Mouse (Mus musculus) heart, adult 9 months (tissue): Measurements from ENCODE around the gene Exosc3.

Experiments
- DNase-seq, 2 experiments: peaks; one replicate each; pipeline ENCODE4 v3.0.0; 2022; ENCODE audit warnings: low spot score in 2 of 2

Exosc3 gene

DNA sequence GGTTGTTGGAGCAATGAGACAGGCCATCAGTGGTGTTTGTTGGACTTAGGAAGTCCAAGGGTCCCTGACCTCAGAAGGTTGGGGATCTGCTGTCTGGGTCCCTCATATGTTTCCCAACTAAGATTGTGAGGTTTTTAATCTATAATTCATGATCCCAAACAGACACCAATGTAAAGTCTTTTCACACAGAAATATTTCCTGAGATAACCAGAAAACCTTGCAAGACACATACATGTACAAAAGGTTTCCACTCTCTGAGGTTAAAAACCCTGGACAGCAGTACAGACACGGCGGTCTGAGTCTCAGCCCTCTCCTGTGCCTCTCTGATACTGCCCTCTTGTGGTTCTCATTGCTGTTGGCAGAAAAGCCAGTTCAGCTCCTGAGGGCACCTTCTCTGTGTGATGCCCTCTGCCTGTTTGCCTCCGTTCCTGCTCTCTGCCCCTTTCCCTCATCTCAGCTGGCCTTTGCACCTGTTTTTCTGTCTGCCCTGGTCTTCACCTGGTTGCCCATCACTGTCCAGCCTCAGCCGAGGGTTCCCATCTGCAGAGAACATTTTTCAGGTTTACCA lies 62.5 kb downstream of the Exosc3 start:
- peak; percentile 20 to 58 for DNase-seq

DNA sequence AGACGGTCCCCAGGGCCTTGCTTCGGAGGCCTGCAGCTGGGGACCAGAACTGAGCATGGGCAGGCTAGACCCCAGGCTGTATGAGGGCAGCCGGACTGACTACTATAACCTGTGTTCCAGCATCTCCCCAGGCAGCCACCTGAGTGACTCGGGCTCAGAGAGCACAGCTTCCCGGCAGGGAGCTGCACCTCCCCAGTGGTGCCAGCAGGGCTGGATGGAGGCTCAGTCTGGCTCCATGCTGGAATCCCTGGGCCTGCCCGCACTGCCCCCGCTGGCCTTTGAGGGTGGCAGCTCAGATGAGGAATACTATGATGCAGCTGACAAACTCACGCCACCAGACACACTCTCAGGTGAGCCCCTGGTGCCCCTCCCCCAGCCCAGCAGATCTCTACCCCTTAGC lies 63.2 kb downstream of the Exosc3 start:
- no peak for DNase-seq

DNA sequence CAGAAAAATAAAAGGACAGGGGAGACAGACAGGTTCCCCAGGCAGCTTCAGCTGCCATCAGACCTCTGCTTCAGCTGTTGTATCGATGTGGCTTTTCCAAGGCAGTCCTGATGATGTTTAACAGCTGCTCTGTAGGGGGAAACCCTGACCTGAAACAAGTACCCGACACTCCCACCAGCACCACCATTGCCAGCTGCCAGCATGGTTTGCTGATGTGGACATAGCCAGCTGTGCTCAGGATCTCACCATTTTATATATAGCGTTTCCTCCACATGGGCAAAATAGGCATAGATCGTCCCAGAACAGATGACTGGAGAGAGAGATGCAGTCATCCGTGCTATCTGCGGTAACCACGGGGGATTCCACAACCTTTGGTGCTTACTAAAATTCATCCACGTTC lies 66.8 kb downstream of the Exosc3 start:
- DNase-seq = no peak

DNA sequence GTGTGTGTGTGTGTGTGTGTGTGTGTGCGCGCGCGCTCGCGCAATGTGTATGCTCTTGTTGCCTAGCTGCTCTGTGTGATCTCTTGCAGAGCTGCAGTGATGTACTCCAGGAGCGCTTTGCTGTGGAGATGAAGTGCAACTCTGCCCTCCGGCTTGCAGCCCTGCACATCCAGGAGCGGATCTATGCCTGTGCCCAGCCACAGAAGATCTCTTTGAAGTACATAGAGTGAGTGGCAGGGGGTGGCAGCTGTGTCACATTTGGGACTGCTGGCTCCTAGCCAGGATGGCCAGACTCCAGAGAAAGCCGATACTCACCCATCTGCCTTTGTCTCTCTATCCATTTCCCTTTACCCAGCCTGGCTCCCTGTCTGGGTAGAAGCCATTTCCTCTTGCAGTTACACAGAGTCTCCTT lies 71.5 kb downstream of the Exosc3 start:
- no peak for DNase-seq

DNA sequence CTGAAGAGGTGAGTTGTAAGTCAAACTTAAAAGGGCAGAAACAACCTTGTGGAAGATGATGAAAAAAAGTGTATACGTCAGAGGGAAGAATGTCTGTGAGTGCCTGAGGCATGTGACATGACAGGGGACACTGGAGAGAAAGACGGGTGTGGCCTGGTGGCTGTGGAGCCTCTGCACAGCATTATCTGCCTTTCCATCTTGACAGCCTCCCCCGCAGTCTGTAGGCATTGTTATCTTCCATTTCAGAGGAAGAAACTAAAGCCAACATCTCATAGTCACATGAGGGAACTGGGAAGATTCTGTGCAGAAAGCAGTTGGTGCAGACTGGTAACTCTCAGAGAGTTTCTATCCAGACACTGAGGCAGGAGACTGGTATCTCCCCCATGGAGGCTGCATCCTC lies 74.6 kb downstream of the Exosc3 start:
- DNase-seq = no peak
